In the genomic region with DNA sequence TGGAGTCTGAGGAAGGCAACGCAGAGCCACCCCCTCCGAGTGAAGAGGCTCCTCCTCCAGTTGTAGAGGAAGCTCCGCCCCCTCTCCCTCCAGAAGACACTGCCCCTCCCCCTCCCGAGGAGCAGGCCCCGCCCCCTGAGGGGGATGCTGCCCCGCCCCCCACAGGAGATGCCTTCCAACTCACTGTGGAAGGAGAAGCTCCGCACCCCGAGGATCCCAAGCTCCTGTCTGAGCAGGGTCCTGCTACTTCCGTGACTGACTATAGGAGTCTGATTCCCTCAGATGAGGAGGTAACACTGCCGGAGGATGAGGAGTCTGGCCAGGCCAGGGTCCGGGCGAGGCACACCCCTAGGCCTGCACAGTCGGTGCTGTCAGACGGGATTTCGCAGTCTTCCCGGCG, we compare ENCODE assay signal across 8 mouse cellular contexts. TPM values are rescaled to one million over a fixed set of nuclear protein-coding genes. Genes with fewer than 3 reads are reported as not detected.
A peak's percentile ranks its signal among the peaks of the same experiment; 100 is the strongest.
DNase-seq lines count a peak whose midpoint lies in the region; ATAC-seq and TF ChIP-seq lines count a peak whose summit lies in the region.

No protein-coding gene starts in this region.

- H3K4me3 ChIP-seq in forebrain, embryonic 10.5 days, result peak overlapping the region; percentile 37
- no peak overlapping the region for H3K4me3 ChIP-seq in forebrain, embryonic 14.5 days (ENCODE audit: low read depth, low read length)
- peak overlapping the region; percentile 79 for H3K4me3 ChIP-seq in ES-Bruce4 (ENCODE audit: low read depth, low read length)
- peak overlapping the region; percentile 35 for H3K4me3 ChIP-seq in heart, embryonic 11.5 days (ENCODE audit: low read depth, low read length)
- H3K4me3 ChIP-seq in limb, embryonic 15.5 days, result peak overlapping the region; percentile 22
- H3K4me3 ChIP-seq in stomach, embryonic 15.5 days (replicated peaks), result peak overlapping the region; percentile 29

- no peak for TF ChIP-seq CTCF in ES-Bruce4 (IDR thresholded peaks at IDR 0.05; ENCODE audit: low read depth, low read length)

- 18% methylated on average over 17 of the region's 17 CpGs for WGBS in forebrain, embryonic 10.5 days
- 25% methylated on average over 15 of the region's 17 CpGs for WGBS in forebrain, embryonic 14.5 days
- 16% methylated on average over 17 of the region's 17 CpGs for WGBS in heart, embryonic 11.5 days (ENCODE audit: insufficient replicate concordance)
- WGBS in limb, embryonic 15.5 days, result 20% methylated on average over 17 of the region's 17 CpGs
- WGBS in stomach, embryonic 15.5 days, result 28% methylated on average over 15 of the region's 17 CpGs

- TF ChIP-seq EP300 in ES-Bruce4 (IDR thresholded peaks at IDR 0.05; ENCODE audit: insufficient read depth, low read depth, low read length), result no peak

- peaks cover 10% of the 10 kb centered on the region; the same call in 1 of the 2 replicates for H3K27me3 ChIP-seq in forebrain, embryonic 10.5 days (ENCODE audit: poor library complexity, severe bottlenecking)
- H3K27me3 ChIP-seq in forebrain, embryonic 14.5 days (replicated peaks; ENCODE audit: control insufficient read depth, insufficient read depth, low read length), result no peaks in the 10 kb centered on the region
- H3K27me3 ChIP-seq in ES-Bruce4 (ENCODE audit: control insufficient read depth, insufficient read depth, low read length, poor library complexity, severe bottlenecking), result no peaks in the 10 kb centered on the region
- H3K27me3 ChIP-seq in heart, embryonic 11.5 days (ENCODE audit: control insufficient read depth, insufficient read depth, low read length), result no peaks in the 10 kb centered on the region
- H3K27me3 ChIP-seq in limb, embryonic 15.5 days, result no peaks in the 10 kb centered on the region
- H3K27me3 ChIP-seq in stomach, embryonic 15.5 days (replicated peaks), result no peaks in the 10 kb centered on the region

- H3K4me1 ChIP-seq in forebrain, embryonic 10.5 days, result peaks cover 22% of the 10 kb centered on the region
- 0 out of 2 replicates have a peak, but pooled peaks cover 4% of the 10 kb centered on the region for H3K4me1 ChIP-seq in forebrain, embryonic 14.5 days (ENCODE audit: control insufficient read depth, insufficient read depth, low read length)
- peaks cover 2% of the 10 kb centered on the region for H3K4me1 ChIP-seq in ES-Bruce4 (ENCODE audit: control insufficient read depth, insufficient read depth, low read length)
- peaks cover 4% of the 10 kb centered on the region; the same call in 1 of the 2 replicates for H3K4me1 ChIP-seq in heart, embryonic 11.5 days (ENCODE audit: control insufficient read depth, insufficient read depth, low read length)
- H3K4me1 ChIP-seq in limb, embryonic 15.5 days, result no peaks in the 10 kb centered on the region
- H3K4me1 ChIP-seq in stomach, embryonic 15.5 days, result no peaks in the 10 kb centered on the region

- ATAC-seq in forebrain, embryonic 14.5 days, result no peak
- peak; percentile 46; the same call in 1 of the 2 replicates for ATAC-seq in heart, embryonic 11.5 days (replicated peaks; ENCODE audit: insufficient number of reproducible peaks, low FRiP score, low TSS enrichment)
- no peak for ATAC-seq in limb, embryonic 15.5 days (ENCODE audit: insufficient number of reproducible peaks, low FRiP score, low TSS enrichment, low read depth)
- peak; percentile 31; the same call in 1 of the 2 replicates for ATAC-seq in stomach, embryonic 15.5 days (ENCODE audit: insufficient read depth, low FRiP score, low read depth)

- no peak for TF ChIP-seq POLR2A in ES-Bruce4 (IDR thresholded peaks at IDR 0.05; ENCODE audit: insufficient read depth, low read length)

- peak overlapping the region; percentile 58; the same call in 1 of the 2 replicates for H3K27ac ChIP-seq in forebrain, embryonic 10.5 days
- no peak overlapping the region for H3K27ac ChIP-seq in forebrain, embryonic 14.5 days (ENCODE audit: low read depth, low read length)
- no peak overlapping the region for H3K27ac ChIP-seq in ES-Bruce4 (ENCODE audit: insufficient read depth, low read length)
- no peak overlapping the region for H3K27ac ChIP-seq in heart, embryonic 11.5 days (ENCODE audit: low read depth, low read length)
- no peak overlapping the region for H3K27ac ChIP-seq in limb, embryonic 15.5 days
- no peak overlapping the region for H3K27ac ChIP-seq in stomach, embryonic 15.5 days

- DNase-seq in forebrain, embryonic 10.5 days (ENCODE audit: extremely low spot score, low spot score), result peak; percentile 36
- DNase-seq in forebrain, embryonic 14.5 days (ENCODE audit: low spot score), result no peak
- DNase-seq in left cerebral cortex, adult 9 months (ENCODE audit: low spot score in 2 of 2), result no peak
- DNase-seq in gastrocnemius, postnatal 10 days, result no peak

- H3K9me3 ChIP-seq in forebrain, embryonic 10.5 days, result no peaks in the 10 kb centered on the region
- H3K9me3 ChIP-seq in forebrain, embryonic 14.5 days (replicated peaks; ENCODE audit: control insufficient read depth, low read length), result no peaks in the 10 kb centered on the region
- H3K9me3 ChIP-seq in ES-Bruce4 (replicated peaks; ENCODE audit: control insufficient read depth, insufficient read depth, low read length, poor library complexity, severe bottlenecking), result no peaks in the 10 kb centered on the region
- no peaks in the 10 kb centered on the region for H3K9me3 ChIP-seq in heart, embryonic 11.5 days (replicated peaks; ENCODE audit: control insufficient read depth, low read length)
- H3K9me3 ChIP-seq in limb, embryonic 15.5 days, result no peaks in the 10 kb centered on the region
- H3K9me3 ChIP-seq in stomach, embryonic 15.5 days, result no peaks in the 10 kb centered on the region

- H3K9ac ChIP-seq in forebrain, embryonic 14.5 days (ENCODE audit: low read length), result no peak overlapping the region
- no peak overlapping the region for H3K9ac ChIP-seq in ES-Bruce4 (ENCODE audit: low read depth, poor library complexity, severe bottlenecking)
- no peak overlapping the region for H3K9ac ChIP-seq in heart, embryonic 11.5 days (ENCODE audit: low read depth, low read length)
- H3K9ac ChIP-seq in limb, embryonic 15.5 days, result no peak overlapping the region
- no peak overlapping the region for H3K9ac ChIP-seq in stomach, embryonic 15.5 days

- H3K4me2 ChIP-seq in forebrain, embryonic 14.5 days (ENCODE audit: low read length), result no peak overlapping the region
- peak overlapping the region; percentile 57 for H3K4me2 ChIP-seq in heart, embryonic 11.5 days
- peak overlapping the region; percentile 28; the same call in 1 of the 2 replicates for H3K4me2 ChIP-seq in limb, embryonic 15.5 days
- peak overlapping the region; percentile 41 for H3K4me2 ChIP-seq in stomach, embryonic 15.5 days

- no peaks in the 10 kb centered on the region for H3K36me3 ChIP-seq in forebrain, embryonic 10.5 days (replicated peaks)
- H3K36me3 ChIP-seq in forebrain, embryonic 14.5 days (ENCODE audit: control insufficient read depth, insufficient read depth, low read length), result no peaks in the 10 kb centered on the region
- no peaks in the 10 kb centered on the region for H3K36me3 ChIP-seq in ES-Bruce4 (ENCODE audit: control insufficient read depth, insufficient read depth, low read length, poor library complexity, severe bottlenecking)
- H3K36me3 ChIP-seq in heart, embryonic 11.5 days (ENCODE audit: control insufficient read depth, insufficient read depth, low read length), result no peaks in the 10 kb centered on the region
- H3K36me3 ChIP-seq in limb, embryonic 15.5 days, result no peaks in the 10 kb centered on the region
- H3K36me3 ChIP-seq in stomach, embryonic 15.5 days, result no peaks in the 10 kb centered on the region

RNA-seq across cellular contexts. Expression of a gene that starts 8.7 kb away (rescaled TPM):
- 258 and 260 TPM in 2 replicates for polyA plus RNA-seq in forebrain, embryonic 10.5 days (2016; fragmentation: Nextera tagmentation; extraction: Ambion mirVana)
- 210 TPM in 2 replicates for polyA plus RNA-seq in forebrain, embryonic 14.5 days (2014; fragmentation: Nextera tagmentation; extraction: Ambion mirVana)
- 175 and 190 TPM in 2 replicates for polyA plus RNA-seq in ES-Bruce4 (2011; ENCODE audit: insufficient read depth, insufficient read length, low read depth, missing spikeins)
- 239 and 247 TPM in 2 replicates for polyA plus RNA-seq in heart, embryonic 11.5 days (2014; fragmentation: Nextera tagmentation; extraction: Ambion mirVana)
- 186 TPM in 2 replicates for polyA plus RNA-seq in limb, embryonic 15.5 days (2015; fragmentation: Nextera tagmentation; extraction: Ambion mirVana)
- polyA plus RNA-seq in stomach, embryonic 15.5 days (2015; fragmentation: Nextera tagmentation; extraction: Ambion mirVana), result 216 and 221 TPM in 2 replicates
- 100 to 1,000 TPM; 138 to 140 TPM for total RNA-seq in gastrocnemius, postnatal 10 days (2021)

RNA-seq across cellular contexts. Expression of a gene that starts 11.2 kb away (rescaled TPM):
- polyA plus RNA-seq in forebrain, embryonic 10.5 days (2016; fragmentation: Nextera tagmentation; extraction: Ambion mirVana), result 0.68 and 1.1 TPM in 2 replicates
- 1.7 and 1.9 TPM in 2 replicates for polyA plus RNA-seq in forebrain, embryonic 14.5 days (2014; fragmentation: Nextera tagmentation; extraction: Ambion mirVana)
- 25.8 and 34.7 TPM in 2 replicates for polyA plus RNA-seq in ES-Bruce4 (2011; ENCODE audit: insufficient read depth, insufficient read length, low read depth, missing spikeins)
- polyA plus RNA-seq in heart, embryonic 11.5 days (2014; fragmentation: Nextera tagmentation; extraction: Ambion mirVana), result 3.0 TPM in 2 replicates
- polyA plus RNA-seq in limb, embryonic 15.5 days (2015; fragmentation: Nextera tagmentation; extraction: Ambion mirVana), result 1.3 and 1.4 TPM in 2 replicates
- polyA plus RNA-seq in stomach, embryonic 15.5 days (2015; fragmentation: Nextera tagmentation; extraction: Ambion mirVana), result 0.89 and 1.0 TPM in 2 replicates
- 1 to 10 TPM; 1.2 to 2.1 TPM for total RNA-seq in gastrocnemius, postnatal 10 days (2021)

RNA-seq across cellular contexts. Expression of a gene that starts 59.1 kb away (rescaled TPM):
- polyA plus RNA-seq in forebrain, embryonic 10.5 days (2016; fragmentation: Nextera tagmentation; extraction: Ambion mirVana), result 54.8 and 57.8 TPM in 2 replicates
- 73.7 and 122 TPM in 2 replicates for polyA plus RNA-seq in forebrain, embryonic 14.5 days (2014; fragmentation: Nextera tagmentation; extraction: Ambion mirVana)
- 19.2 and 21.6 TPM in 2 replicates for polyA plus RNA-seq in ES-Bruce4 (2011; ENCODE audit: insufficient read depth, insufficient read length, low read depth, missing spikeins)
- polyA plus RNA-seq in heart, embryonic 11.5 days (2014; fragmentation: Nextera tagmentation; extraction: Ambion mirVana), result 32.8 and 41.9 TPM in 2 replicates
- polyA plus RNA-seq in limb, embryonic 15.5 days (2015; fragmentation: Nextera tagmentation; extraction: Ambion mirVana), result 54.5 and 55.0 TPM in 2 replicates
- polyA plus RNA-seq in stomach, embryonic 15.5 days (2015; fragmentation: Nextera tagmentation; extraction: Ambion mirVana), result 56.0 TPM in 2 replicates
- 10 to 100 TPM; 16.7 to 20.1 TPM for total RNA-seq in gastrocnemius, postnatal 10 days (2021)

Comparison
In these comparisons a context has a peak if more than half of its experiments do, and no peak if none do; other contexts are left out.
1. ATAC-seq: peak in heart, embryonic 11.5 days (single experiment) and stomach, embryonic 15.5 days (single experiment); none in forebrain, embryonic 14.5 days (single experiment) and limb, embryonic 15.5 days (single experiment).